Mouse (Mus musculus) neural tube, embryonic 13.5 days (tissue): Measurements from ENCODE around the gene Apeh. TPM values are rescaled to one million over a fixed set of nuclear protein-coding genes. Genes with fewer than 3 reads are reported as not detected.

ENCODE experiments used
- ATAC-seq: fragments of 200-750 bp; cut with Nextera tagmentation; 2 replicates; pipeline ENCODE4 v1.8.0; 2017; ENCODE audit warnings: low read depth, mild to moderate bottlenecking, moderate TSS enrichment, moderate library complexity
- H3K27ac ChIP-seq: fragments of 300-500 bp; sonication (generic); replicated peaks from 2 replicates; pipeline ENCODE4 v1.5.1; 2015; ENCODE audit warnings: moderate library complexity, mild to moderate bottlenecking, inconsistent platforms
- H3K27me3 ChIP-seq: fragments of 300-500 bp; sonication (generic); 2 replicates; pipeline ENCODE4 v1.6.1; 2015; ENCODE audit warnings: mild to moderate bottlenecking, inconsistent platforms
- H3K36me3 ChIP-seq: fragments of 300-500 bp; sonication (generic); 2 replicates; pipeline ENCODE4 v1.6.1; 2015; ENCODE audit warnings: mild to moderate bottlenecking, inconsistent platforms
- H3K4me1 ChIP-seq: fragments of 300-500 bp; sonication (generic); replicated peaks from 2 replicates; pipeline ENCODE4 v1.6.1; 2015; ENCODE audit warnings: inconsistent platforms
- H3K4me2 ChIP-seq: fragments of 300-500 bp; sonication (generic); 2 replicates; pipeline ENCODE4 v1.6.1; 2015; ENCODE audit warnings: inconsistent platforms, mild to moderate bottlenecking, moderate library complexity
- H3K4me3 ChIP-seq: fragments of 300-500 bp; sonication (generic); 2 replicates; pipeline ENCODE4 v1.5.1; 2015; ENCODE audit warnings: mild to moderate bottlenecking, inconsistent platforms
- H3K9ac ChIP-seq: fragments of 300-500 bp; sonication (generic); 2 replicates; pipeline ENCODE4 v1.6.1; 2015; ENCODE audit warnings: moderate library complexity, mild to moderate bottlenecking, inconsistent platforms
- H3K9me3 ChIP-seq: fragments of 300-500 bp; sonication (generic); 2 replicates; pipeline ENCODE4 v1.6.1; 2016; ENCODE audit warnings: inconsistent platforms
- WGBS: fragments of 180-500 bp; shearing (Covaris S2); methylation state at CpG from one replicate; pipeline ENCODE4 v1.1.7; 2015; 5-methylcytosine and 5-hydroxymethylcytosine counted together
- polyA plus RNA-seq: library from polyadenylated mRNA; unstranded; fragments of >200 nt; fragmentation: Nextera tagmentation; extraction: Ambion mirVana; gene quantifications from 2 replicates; pipeline ENCODE4 v1.2.1, GENCODE M21; 2015

Apeh gene
- polyA plus RNA-seq, 1 experiment from 2014 or later = 64.1 TPM

DNA sequence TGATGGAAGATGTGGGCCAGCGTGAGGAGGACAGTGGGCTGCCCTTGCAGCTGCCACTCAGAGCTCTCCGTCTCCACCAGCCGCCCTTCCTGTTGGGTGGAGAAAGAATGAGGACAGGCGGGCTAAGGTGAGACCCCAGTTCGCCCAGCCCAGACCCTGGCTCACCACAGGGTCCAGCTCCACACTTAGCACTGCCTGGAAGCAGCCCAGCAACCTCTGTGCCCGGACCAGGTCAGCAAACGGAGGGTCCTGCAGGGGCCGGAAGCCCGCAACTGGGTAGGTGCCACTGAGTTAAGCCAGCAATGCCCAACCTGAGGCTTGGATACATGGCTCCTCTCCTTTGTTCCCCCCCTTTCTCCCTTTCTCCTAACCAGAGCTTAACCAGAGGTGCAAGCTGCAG is 25.4 kb downstream of the Apeh start:
- no peaks in the 10 kb centered on the region for H3K9me3 ChIP-seq
- H3K27ac ChIP-seq = no peak overlapping the region
- peaks cover 50% of the 10 kb centered on the region for H3K36me3 ChIP-seq
- no peaks in the 10 kb centered on the region for H3K27me3 ChIP-seq
- H3K4me2 ChIP-seq = no peak overlapping the region
- 89% methylated on average over 9 of the region's 9 CpGs for WGBS
- no peak overlapping the region for H3K4me3 ChIP-seq
- no peak overlapping the region for H3K9ac ChIP-seq
- H3K4me1 ChIP-seq = 0 out of 2 replicates have a peak, but pooled peaks cover 3% of the 10 kb centered on the region
- no peak for ATAC-seq

DNA sequence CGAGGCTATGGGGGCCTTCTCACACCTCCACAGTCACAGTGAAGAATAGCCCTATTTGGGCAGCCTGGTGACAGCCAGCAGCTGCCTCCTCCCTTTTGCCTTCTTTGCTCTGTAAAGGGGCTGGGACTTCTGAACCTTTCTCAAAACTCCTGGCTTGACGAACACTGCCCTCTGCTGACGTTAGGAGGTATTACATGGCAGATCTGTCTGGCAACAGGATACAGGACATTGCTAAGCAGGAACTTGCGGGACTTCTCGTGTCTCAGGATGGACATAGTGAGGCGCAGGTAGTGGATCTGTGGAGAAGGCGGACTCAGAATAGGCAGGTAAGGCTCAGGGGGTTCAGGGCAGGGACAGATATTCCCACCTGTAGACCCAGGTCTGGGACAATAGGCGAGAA is 26.5 kb downstream of the Apeh start:
- H3K9ac ChIP-seq = no peak overlapping the region
- no peak overlapping the region for H3K27ac ChIP-seq
- peak; percentile 57; the same call in 1 of the 2 replicates for ATAC-seq
- H3K27me3 ChIP-seq = no peaks in the 10 kb centered on the region
- peaks cover 56% of the 10 kb centered on the region for H3K36me3 ChIP-seq
- H3K9me3 ChIP-seq = no peaks in the 10 kb centered on the region
- H3K4me3 ChIP-seq = no peak overlapping the region
- WGBS = 21% methylated on average over 8 of the region's 8 CpGs
- no peak overlapping the region for H3K4me2 ChIP-seq
- H3K4me1 ChIP-seq = 0 out of 2 replicates have a peak, but pooled peaks cover 3% of the 10 kb centered on the region

DNA sequence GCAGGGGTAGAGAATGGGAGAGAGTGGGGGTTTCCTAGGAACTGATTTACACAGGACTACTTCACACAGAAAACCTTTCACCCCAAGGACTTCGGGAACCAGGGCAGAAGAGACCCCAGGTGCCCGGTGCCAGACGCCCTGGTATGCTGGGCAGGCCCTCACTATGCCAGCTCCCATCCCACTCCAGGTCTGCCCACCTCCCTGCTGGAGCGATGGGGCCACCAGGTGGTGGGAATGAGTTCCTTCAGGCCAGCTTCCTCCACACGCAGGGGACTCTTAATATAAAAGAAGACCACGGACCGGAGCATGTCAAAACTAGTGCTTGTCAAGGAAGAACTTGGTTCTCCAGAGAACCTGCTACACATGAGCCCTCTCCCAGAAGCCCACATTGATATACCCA is 27.2 kb downstream of the Apeh start:
- Histone ChIP-seq H3K4me3 (no peak overlapping the region), H3K27ac (no peak overlapping the region), H3K4me1 (0 out of 2 replicates have a peak, but pooled peaks cover 4% of the 10 kb centered on the region), H3K36me3 (peaks cover 59% of the 10 kb centered on the region), H3K9ac (no peak overlapping the region), H3K27me3 (no peaks in the 10 kb centered on the region), H3K9me3 (no peaks in the 10 kb centered on the region), H3K4me2 (no peak overlapping the region)
- WGBS = 81% methylated on average over 7 of the region's 7 CpGs
- no peak for ATAC-seq

DNA sequence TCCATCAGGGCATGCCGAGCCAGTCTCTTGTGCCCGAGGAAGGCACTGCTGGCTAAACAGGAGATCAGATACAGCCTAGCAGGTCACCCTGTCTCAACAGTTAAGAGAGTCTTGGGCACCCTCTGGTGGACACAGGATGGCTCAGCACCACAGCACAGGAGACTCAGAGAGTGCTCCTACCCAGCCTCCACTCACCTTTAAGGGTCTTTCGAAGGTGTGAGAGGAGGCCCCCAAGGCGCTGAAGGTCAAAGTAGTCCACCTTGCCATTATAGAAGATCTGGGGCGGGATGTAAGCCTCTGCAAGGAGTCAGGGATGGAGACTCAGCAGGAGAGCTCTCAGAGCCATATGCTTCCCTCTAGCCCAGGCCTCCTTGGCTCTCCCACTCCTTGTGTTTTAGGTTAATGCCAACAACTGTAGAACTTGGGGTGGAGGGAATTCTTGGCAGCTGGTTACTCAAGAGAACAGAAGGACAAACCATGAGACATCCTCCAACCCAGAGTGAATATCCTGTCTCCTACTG is 28.9 kb downstream of the Apeh start:
- Histone ChIP-seq H3K27ac (no peak overlapping the region), H3K4me3 (no peak overlapping the region), H3K4me2 (no peak overlapping the region), H3K9ac (0 out of 2 replicates have a peak overlapping the region, but pooled peaks have one; percentile 8), H3K27me3 (no peaks in the 10 kb centered on the region), H3K36me3 (peaks cover 62% of the 10 kb centered on the region), H3K9me3 (no peaks in the 10 kb centered on the region), H3K4me1 (peaks cover 8% of the 10 kb centered on the region; the same call in 1 of the 2 replicates)
- 52% methylated on average over 5 of the region's 5 CpGs for whole genome bisulfite sequencing
- ATAC-seq = peak; percentile 45; the same call in 1 of the 2 replicates

DNA sequence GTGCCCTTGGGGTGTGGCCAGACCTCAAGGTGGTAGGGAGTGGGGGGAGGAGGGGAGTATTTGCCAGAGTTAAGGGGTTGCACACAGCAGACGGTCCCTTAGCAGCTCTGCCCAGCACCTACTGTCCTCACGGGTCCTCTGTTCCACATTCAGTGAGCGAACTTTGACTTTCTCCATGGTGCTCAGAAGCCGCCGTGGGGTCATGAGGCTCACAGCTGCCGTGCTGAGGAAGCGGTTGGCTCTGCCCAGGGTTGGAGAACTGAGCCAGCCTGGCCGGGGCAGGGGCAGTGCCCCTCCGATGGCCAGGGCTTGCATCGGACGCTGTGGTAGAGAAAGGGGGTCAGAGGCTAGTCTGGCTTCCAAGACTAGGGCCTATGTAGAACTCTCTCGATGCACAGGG is 31.0 kb downstream of the Apeh start:
- H3K9ac ChIP-seq = 0 out of 2 replicates have a peak overlapping the region, but pooled peaks have one; percentile 8
- peak overlapping the region; percentile 52; the same call in 1 of the 2 replicates for H3K27ac ChIP-seq
- 87% methylated on average over 12 of the region's 12 CpGs for WGBS
- no peak for ATAC-seq
- H3K9me3 ChIP-seq = no peaks in the 10 kb centered on the region
- no peak overlapping the region for H3K4me3 ChIP-seq
- H3K27me3 ChIP-seq = no peaks in the 10 kb centered on the region
- peaks cover 63% of the 10 kb centered on the region for H3K36me3 ChIP-seq
- H3K4me1 ChIP-seq = peaks cover 8% of the 10 kb centered on the region; the same call in 1 of the 2 replicates
- no peak overlapping the region for H3K4me2 ChIP-seq

DNA sequence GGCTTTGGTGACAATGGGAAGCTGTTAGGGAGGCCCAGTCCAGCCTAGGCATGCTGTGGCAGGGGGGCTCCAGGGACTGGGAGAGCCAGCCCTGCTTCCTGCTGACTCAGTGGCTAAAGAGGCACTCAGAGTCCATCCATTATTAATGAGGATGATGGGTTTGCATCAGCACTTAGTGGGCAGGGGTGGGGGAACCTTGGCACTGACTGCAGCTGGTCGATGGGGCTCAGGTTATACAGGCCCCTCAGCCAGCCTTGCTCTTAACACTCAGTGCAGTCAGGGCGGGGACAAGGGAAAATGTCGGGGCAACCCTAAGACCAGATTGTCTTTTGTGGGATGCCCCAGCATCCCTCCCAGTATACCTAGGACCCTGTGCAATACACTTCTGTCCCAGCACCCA is 32.3 kb downstream of the Apeh start:
- Histone ChIP-seq H3K9ac (0 out of 2 replicates have a peak overlapping the region, but pooled peaks have one; percentile 8), H3K9me3 (no peaks in the 10 kb centered on the region), H3K36me3 (peaks cover 75% of the 10 kb centered on the region), H3K4me2 (no peak overlapping the region), H3K4me1 (peaks cover 5% of the 10 kb centered on the region; the same call in 1 of the 2 replicates), H3K4me3 (no peak overlapping the region), H3K27me3 (no peaks in the 10 kb centered on the region), H3K27ac (peak overlapping the region; percentile 61; the same call in 1 of the 2 replicates)
- WGBS = 79% methylated on average over 3 of the region's 3 CpGs
- ATAC-seq = peak; percentile 58

DNA sequence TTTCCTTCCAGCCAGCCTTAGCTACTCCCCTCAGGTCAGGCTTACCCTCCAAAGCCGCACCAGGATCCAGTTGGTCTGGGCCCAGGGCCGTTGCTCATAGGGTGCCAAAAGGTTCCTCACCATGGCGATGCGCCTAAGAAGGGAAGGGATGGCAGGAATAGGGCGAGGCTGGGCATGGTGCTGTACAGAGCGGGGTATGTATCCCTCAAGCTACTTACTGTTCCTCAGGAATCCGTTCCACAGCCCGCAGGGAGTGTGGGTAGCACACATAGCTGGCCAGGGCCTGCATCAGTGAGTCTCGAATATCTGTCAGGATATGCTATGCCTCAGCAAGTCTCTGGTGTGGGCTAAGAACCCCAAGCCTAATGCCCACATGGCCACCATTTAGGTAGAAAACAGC is 36.1 kb downstream of the Apeh start:
- Histone ChIP-seq H3K4me2 (no peak overlapping the region), H3K36me3 (peaks cover 92% of the 10 kb centered on the region), H3K27ac (no peak overlapping the region), H3K9ac (no peak overlapping the region), H3K4me3 (no peak overlapping the region), H3K27me3 (no peaks in the 10 kb centered on the region), H3K4me1 (peaks cover 6% of the 10 kb centered on the region; the same call in 1 of the 2 replicates), H3K9me3 (no peaks in the 10 kb centered on the region)
- WGBS = 94% methylated on average over 9 of the region's 9 CpGs
- no peak for ATAC-seq

DNA sequence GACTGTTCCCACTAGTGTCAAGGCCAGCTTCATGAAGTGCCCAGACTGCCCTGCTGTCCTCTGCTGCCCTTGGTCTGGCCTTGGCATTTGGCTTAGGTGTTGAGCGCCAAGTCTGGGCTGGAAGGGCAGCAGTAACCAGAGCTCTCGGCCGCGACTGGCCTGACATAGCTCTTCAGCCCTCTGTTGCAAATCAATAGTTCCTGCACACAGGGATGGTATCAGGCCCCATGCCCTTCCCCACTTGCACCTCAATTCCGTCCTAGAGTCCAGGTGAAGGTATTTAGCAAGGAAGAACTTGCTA is 37.2 kb downstream of the Apeh start:
- H3K27me3 ChIP-seq = no peaks in the 10 kb centered on the region
- H3K4me3 ChIP-seq = no peak overlapping the region
- no peak overlapping the region for H3K4me2 ChIP-seq
- H3K9ac ChIP-seq = no peak overlapping the region
- peaks cover 15% of the 10 kb centered on the region for H3K4me1 ChIP-seq
- no peaks in the 10 kb centered on the region for H3K9me3 ChIP-seq
- H3K36me3 ChIP-seq = peaks cover 84% of the 10 kb centered on the region
- WGBS = 92% methylated on average over 5 of the region's 5 CpGs
- H3K27ac ChIP-seq = no peak overlapping the region
- no peak for ATAC-seq

DNA sequence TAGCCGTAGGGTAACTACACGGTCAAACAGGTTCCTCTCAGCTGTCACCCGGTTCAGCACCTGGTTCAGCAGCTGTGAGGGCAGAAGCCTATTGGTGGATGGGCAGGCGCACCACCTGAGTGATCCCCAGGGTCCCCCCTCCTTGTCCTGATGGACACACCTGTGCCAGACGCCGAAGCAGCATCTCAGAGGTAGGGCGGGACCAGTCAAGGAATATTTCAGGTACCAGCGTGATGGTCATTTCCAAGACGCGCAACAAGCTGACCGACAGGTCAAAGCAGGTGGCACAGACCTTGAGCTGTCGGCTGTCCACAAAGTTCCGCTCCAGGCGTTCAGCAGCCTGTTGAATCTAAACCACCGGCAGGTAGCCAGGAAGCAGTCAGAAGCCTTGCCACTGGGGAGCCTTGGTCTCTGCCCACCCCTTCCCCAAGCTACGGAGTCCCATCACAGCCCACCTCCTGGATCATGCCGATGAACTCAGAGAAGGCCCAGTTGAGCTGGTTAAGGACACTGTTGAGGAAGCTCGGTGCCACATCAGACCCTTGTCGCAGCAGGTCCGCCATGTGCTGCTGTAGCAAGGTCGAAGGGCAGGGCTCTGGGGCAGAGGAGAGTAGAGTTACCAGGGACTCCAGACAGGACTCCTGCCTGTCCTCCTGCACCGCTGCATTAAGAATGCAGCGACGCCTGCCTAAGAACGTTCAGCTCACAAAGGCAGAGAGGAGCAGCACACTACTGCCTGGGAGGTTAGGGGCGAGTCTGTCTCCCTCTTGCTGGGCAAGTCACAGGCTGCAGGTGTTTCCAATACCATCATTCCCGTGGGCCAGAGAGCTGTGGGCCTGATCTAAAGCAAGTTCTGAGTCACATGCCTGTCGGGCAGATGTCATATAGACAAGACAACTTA is 37.8 kb downstream of the Apeh start:
- no peak overlapping the region for H3K4me2 ChIP-seq
- ATAC-seq = no peak
- H3K9ac ChIP-seq = no peak overlapping the region
- no peak overlapping the region for H3K27ac ChIP-seq
- H3K27me3 ChIP-seq = no peaks in the 10 kb centered on the region
- WGBS = 86% methylated on average over 28 of the region's 28 CpGs
- H3K36me3 ChIP-seq = peaks cover 84% of the 10 kb centered on the region
- no peak overlapping the region for H3K4me3 ChIP-seq
- peaks cover 11% of the 10 kb centered on the region for H3K4me1 ChIP-seq
- H3K9me3 ChIP-seq = no peaks in the 10 kb centered on the region

DNA sequence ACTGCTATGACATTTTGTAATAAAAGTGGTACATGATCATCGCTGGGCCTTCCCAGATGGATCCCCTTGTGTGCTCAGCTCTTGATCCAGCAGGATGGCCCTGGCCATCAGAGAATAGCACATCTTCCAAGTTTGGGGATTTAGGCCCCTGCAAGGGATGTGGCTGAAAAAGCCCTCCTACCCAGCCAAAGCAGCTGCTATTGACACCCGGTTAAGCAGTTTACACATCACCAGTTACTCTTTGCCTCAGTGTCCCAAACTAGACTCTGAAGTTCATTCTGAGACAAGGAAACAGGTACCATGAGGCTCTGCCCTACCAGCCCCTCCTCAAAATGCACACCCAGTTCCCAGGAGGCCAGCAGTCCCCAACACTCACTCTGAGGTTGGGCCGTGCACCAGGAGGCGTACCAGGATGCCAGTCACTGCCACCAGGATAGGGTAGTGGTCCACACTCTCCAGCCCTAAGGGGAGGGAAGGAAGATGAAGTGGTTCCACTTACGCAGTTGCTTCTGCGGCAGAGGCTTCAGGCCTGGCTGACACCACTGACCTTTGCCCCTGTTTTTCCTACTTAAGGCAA is 38.7 kb downstream of the Apeh start:
- WGBS = 90% methylated on average over 6 of the region's 6 CpGs
- peaks cover 11% of the 10 kb centered on the region for H3K4me1 ChIP-seq
- no peak overlapping the region for H3K9ac ChIP-seq
- H3K4me2 ChIP-seq = no peak overlapping the region
- no peak for ATAC-seq
- H3K27ac ChIP-seq = no peak overlapping the region
- no peaks in the 10 kb centered on the region for H3K27me3 ChIP-seq
- H3K4me3 ChIP-seq = no peak overlapping the region
- H3K9me3 ChIP-seq = no peaks in the 10 kb centered on the region
- peaks cover 87% of the 10 kb centered on the region for H3K36me3 ChIP-seq

DNA sequence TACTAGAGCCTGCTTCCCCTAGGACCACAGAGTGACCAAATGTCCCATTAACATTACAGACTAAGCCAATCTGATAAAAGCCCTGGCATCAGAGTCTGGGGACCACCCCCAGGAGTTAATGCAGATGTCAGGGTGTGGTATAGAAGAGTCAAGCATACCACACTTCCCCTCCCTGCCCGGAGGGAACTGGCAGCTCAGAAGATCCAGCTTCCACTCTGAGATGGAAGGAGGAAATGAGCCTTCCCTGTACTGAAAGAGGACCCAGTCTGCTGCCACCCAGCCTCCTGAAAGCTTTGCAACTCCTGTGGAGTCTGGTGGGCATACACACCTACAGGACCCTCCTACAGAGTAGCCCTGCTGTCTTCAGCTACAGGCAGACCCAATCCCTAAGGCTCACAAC is 39.3 kb downstream of the Apeh start:
- Histone ChIP-seq H3K4me2 (no peak overlapping the region), H3K9me3 (no peaks in the 10 kb centered on the region), H3K4me1 (peaks cover 18% of the 10 kb centered on the region), H3K27me3 (no peaks in the 10 kb centered on the region), H3K27ac (no peak overlapping the region), H3K9ac (no peak overlapping the region), H3K36me3 (peaks cover 86% of the 10 kb centered on the region), H3K4me3 (no peak overlapping the region)
- WGBS = 90% methylated on average over 1 of the region's 1 CpGs
- no peak for ATAC-seq

DNA sequence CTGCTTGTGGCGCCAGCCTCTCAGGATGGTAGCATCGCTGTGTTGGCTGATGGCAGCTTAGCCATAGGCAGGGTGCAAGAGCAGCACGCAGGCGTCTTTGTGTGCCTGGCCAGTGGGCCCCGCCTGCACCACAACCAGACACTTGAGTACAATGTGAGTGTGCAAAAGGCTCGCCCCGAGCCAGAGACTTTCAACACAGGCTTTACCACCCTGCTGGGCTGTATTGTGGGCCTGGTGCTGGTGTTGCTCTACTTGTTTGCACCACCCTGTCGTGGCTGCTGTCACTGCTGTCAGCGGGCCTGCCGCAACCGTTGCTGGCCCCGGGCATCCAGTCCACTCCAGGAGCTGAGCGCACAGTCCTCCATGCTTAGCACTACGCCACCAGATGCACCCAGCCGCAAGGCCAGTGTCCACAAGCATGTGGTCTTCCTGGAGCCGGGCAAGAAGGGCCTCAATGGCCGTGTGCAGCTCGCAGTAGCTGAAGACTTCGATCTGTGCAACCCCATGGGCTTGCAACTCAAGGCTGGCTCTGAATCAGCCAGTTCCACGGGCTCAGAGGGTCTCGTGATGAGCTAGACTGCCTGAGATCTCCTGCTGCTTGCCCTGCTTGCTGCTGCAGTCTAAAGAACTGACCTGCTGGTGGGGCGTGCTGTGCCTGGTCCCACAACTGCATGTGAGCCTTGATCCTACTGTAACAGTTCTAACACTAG is 39.9 kb downstream of the Apeh start:
- Histone ChIP-seq H3K36me3 (peaks cover 81% of the 10 kb centered on the region), H3K27ac (no peak overlapping the region), H3K9ac (no peak overlapping the region), H3K9me3 (no peaks in the 10 kb centered on the region), H3K4me3 (no peak overlapping the region), H3K4me2 (no peak overlapping the region), H3K27me3 (no peaks in the 10 kb centered on the region), H3K4me1 (peaks cover 23% of the 10 kb centered on the region)
- WGBS = 92% methylated on average over 22 of the region's 22 CpGs
- no peak for ATAC-seq
